Mouse (Mus musculus): ENCODE data around the gene Prkca. TPM values are rescaled to one million over a fixed set of nuclear protein-coding genes. Genes with fewer than 3 reads are reported as not detected.
A peak's percentile ranks its signal among the peaks of the same experiment; 100 is the strongest.

Gene Prkca
- polyA plus RNA-seq, 1 experiment from 2014 or later = 12.9 TPM

DNA sequence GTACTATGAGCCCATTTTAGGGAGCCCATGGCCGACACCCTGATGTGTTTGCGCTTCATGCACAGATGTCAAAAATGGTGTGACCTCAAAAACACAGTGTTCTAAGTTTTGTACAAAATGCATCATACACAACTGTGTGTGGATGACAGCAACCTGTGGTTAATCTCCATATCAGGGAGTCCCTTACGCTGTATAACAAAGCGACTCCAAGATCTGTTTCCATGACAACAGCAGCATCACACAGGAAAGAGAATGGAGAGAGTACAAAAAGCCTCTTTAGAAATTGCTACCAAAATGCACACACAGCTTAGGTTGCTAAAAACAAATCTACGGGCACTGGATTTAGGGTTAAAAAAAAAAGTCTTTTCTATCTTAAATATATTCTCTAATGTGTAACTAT, 171.8 kb downstream of the Prkca start:
- Histone ChIP-seq H3K27me3 (replicated peaks) (no peaks in the 10 kb centered on the region), H3K9me3 (peaks cover 9% of the 10 kb centered on the region; the same call in 1 of the 2 replicates), H3K36me3 (0 out of 2 replicates have a peak, but pooled peaks cover 5% of the 10 kb centered on the region), H3K4me1 (peaks cover 12% of the 10 kb centered on the region), H3K9ac (no peak overlapping the region), H3K4me3 (no peak overlapping the region), H3K4me2 (no peak overlapping the region), H3K27ac (replicated peaks) (no peak overlapping the region)
- 89% methylated on average over 5 of the region's 5 CpGs for WGBS
- ATAC-seq (ENCODE audit: extremely low read depth, insufficient number of reproducible peaks, low FRiP score, low TSS enrichment) = no peak

DNA sequence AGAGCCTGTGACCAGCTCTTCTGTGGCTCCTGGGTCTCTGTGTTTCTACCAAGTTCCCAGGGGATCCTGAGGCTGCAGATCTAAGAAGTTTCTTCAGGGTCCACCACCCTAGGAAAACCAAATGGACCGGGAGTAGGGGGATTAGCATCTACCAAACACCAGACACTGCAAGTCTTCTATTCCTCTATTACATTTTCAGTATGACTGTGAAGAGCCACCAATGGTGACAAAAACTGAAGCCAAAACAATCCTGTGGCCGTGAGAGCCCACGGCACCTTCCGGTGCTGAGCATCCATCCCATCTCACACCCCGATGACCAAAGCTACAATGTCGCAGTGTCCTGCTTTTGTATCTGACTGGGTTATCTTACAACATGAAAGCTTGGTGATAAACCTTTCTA, 172.5 kb downstream of the Prkca start:
- no peak overlapping the region for H3K4me2 ChIP-seq
- H3K4me1 ChIP-seq = peaks cover 19% of the 10 kb centered on the region

DNA sequence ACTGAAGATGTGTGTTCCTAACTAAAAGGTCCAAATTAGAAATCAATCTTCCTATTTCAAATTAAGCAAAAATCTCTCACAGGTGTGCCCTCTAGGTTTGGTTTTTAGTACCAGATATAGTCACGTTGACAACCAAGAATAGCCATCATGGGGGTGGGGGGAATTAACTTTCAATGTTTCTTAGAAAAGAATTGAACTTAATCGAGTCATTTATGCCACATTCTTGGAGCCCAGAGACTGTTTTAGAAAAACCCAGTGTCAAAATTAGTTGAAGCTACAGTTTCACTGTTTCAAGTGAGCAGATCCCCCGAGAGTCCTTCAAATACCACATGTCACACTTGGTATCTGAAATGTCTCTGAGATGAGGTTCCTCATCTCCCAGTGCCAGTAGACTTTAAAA, 173.6 kb downstream of the Prkca start:
- no peak overlapping the region for H3K4me2 ChIP-seq
- no peak overlapping the region for H3K9ac ChIP-seq
- 84% methylated on average over 3 of the region's 3 CpGs for WGBS
- H3K27ac ChIP-seq (replicated peaks) = no peak overlapping the region
- no peak overlapping the region for H3K4me3 ChIP-seq
- peaks cover 29% of the 10 kb centered on the region for H3K4me1 ChIP-seq
- no peak for ATAC-seq (ENCODE audit: extremely low read depth, insufficient number of reproducible peaks, low FRiP score, low TSS enrichment)
- H3K9me3 ChIP-seq = peaks cover 9% of the 10 kb centered on the region; the same call in 1 of the 2 replicates
- no peaks in the 10 kb centered on the region for H3K27me3 ChIP-seq (replicated peaks)
- 0 out of 2 replicates have a peak, but pooled peaks cover 5% of the 10 kb centered on the region for H3K36me3 ChIP-seq

More for the DNA sequence above, 172.5 kb downstream of the Prkca start:
- Histone ChIP-seq H3K36me3 (0 out of 2 replicates have a peak, but pooled peaks cover 5% of the 10 kb centered on the region), H3K4me3 (no peak overlapping the region), H3K9me3 (peaks cover 9% of the 10 kb centered on the region; the same call in 1 of the 2 replicates), H3K27me3 (replicated peaks) (no peaks in the 10 kb centered on the region), H3K9ac (no peak overlapping the region), H3K27ac (replicated peaks) (no peak overlapping the region)
- 78% methylated on average over 6 of the region's 6 CpGs for WGBS
- ATAC-seq (ENCODE audit: extremely low read depth, insufficient number of reproducible peaks, low FRiP score, low TSS enrichment) = no peak

DNA sequence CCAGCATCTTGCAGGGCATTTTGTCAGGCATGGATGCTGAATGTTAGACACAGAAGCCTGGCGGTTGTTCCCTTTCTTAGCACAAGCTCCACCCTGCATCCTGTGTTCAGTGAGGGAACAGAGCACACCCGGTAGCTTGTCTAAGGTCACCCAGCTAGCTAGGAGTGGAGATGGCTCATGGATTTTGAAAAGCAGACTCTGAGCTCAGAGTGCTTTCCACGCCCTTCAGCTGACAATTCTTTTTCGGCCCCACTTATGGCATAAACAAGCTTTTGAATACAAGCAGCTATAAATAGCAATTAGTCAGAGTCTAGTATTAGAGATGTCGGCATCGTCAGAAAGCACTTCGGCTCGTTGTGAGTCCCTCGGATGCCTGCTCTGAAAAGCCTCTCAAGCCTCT, 178.0 kb downstream of the Prkca start:
- Histone ChIP-seq H3K4me3 (peak overlapping the region; percentile 15; the same call in 1 of the 2 replicates), H3K9ac (peak overlapping the region; percentile 68), H3K4me2 (peak overlapping the region; percentile 53), H3K9me3 (peaks cover 9% of the 10 kb centered on the region; the same call in 1 of the 2 replicates), H3K4me1 (peaks cover 54% of the 10 kb centered on the region), H3K36me3 (0 out of 2 replicates have a peak, but pooled peaks cover 5% of the 10 kb centered on the region), H3K27me3 (replicated peaks) (no peaks in the 10 kb centered on the region), H3K27ac (replicated peaks) (peak overlapping the region; percentile 95)
- peak; percentile 76; the same call in 1 of the 2 replicates for ATAC-seq (ENCODE audit: extremely low read depth, insufficient number of reproducible peaks, low FRiP score, low TSS enrichment)
- 34% methylated on average over 9 of the region's 9 CpGs for WGBS

DNA sequence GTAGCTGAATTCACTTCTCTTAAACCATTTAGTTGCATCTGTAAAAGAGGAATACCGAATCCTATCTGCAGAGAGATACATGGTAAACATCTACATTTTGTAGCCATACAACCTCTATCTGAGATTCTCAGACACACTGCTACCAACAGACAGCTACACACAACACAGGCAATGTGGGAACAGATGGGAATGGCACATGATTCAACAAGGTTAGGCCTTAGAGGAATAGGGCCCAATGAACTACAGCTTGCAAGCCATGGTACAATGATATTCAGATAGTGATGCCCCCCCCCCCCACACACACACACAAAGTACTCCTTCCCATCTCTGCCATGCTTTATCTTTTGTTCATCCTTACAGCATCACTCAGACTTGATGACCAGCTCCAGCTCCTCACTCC, 181.1 kb downstream of the Prkca start:
- H3K27me3 ChIP-seq (replicated peaks) = no peaks in the 10 kb centered on the region
- 0 out of 2 replicates have a peak overlapping the region, but pooled peaks have one; percentile 5 for H3K27ac ChIP-seq (replicated peaks)
- H3K4me3 ChIP-seq = no peak overlapping the region
- no peak for ATAC-seq (ENCODE audit: extremely low read depth, insufficient number of reproducible peaks, low FRiP score, low TSS enrichment)
- 77% methylated on average over 1 of the region's 1 CpGs for WGBS
- peaks cover 6% of the 10 kb centered on the region; the same call in 1 of the 2 replicates for H3K36me3 ChIP-seq
- no peak overlapping the region for H3K4me2 ChIP-seq
- no peak overlapping the region for H3K9ac ChIP-seq
- H3K9me3 ChIP-seq = peaks cover 8% of the 10 kb centered on the region
- H3K4me1 ChIP-seq = peaks cover 59% of the 10 kb centered on the region

DNA sequence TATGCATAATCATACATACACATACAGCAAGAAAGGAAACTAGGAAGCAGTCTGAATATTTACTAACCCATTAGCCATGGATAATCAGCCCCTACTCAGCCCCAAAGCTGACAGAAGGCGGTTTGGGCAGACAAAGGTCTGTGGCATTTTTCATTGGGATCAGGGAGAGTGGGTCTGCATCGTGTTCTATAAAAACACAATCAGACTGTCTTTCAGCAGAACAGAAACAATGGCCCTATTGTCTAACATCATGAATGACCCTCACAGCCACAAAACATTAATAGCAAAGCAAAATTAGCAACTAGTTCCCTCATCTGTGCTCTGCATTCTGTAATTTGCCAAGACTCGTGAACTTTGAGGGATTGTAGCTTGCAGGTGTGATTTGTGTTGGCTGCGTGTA, 181.6 kb downstream of the Prkca start:
- ATAC-seq (ENCODE audit: extremely low read depth, insufficient number of reproducible peaks, low FRiP score, low TSS enrichment) = no peak
- Histone ChIP-seq H3K27ac (replicated peaks) (0 out of 2 replicates have a peak overlapping the region, but pooled peaks have one; percentile 5), H3K9ac (no peak overlapping the region), H3K4me2 (no peak overlapping the region), H3K9me3 (peaks cover 8% of the 10 kb centered on the region), H3K27me3 (replicated peaks) (no peaks in the 10 kb centered on the region), H3K4me3 (no peak overlapping the region), H3K36me3 (peaks cover 6% of the 10 kb centered on the region; the same call in 1 of the 2 replicates), H3K4me1 (peaks cover 56% of the 10 kb centered on the region)
- 72% methylated on average over 4 of the region's 4 CpGs for WGBS

- H3K27ac ChIP-seq (replicated peaks) = peak overlapping the region; percentile 20; the same call in 1 of the 2 replicates
- no peak overlapping the region for H3K4me3 ChIP-seq
- H3K9me3 ChIP-seq = peaks cover 8% of the 10 kb centered on the region
- WGBS = 68% methylated on average over 7 of the region's 7 CpGs
- peaks cover 45% of the 10 kb centered on the region for H3K4me1 ChIP-seq
- ATAC-seq (ENCODE audit: extremely low read depth, insufficient number of reproducible peaks, low FRiP score, low TSS enrichment) = no peak
- H3K9ac ChIP-seq = no peak overlapping the region
- peaks cover 6% of the 10 kb centered on the region; the same call in 1 of the 2 replicates for H3K36me3 ChIP-seq
- H3K27me3 ChIP-seq (replicated peaks) = no peaks in the 10 kb centered on the region
- H3K4me2 ChIP-seq = no peak overlapping the region
Observed at GRCm38 (mm10) chr11:108160056-108160455, 183.7 kb downstream of the Prkca start.

DNA sequence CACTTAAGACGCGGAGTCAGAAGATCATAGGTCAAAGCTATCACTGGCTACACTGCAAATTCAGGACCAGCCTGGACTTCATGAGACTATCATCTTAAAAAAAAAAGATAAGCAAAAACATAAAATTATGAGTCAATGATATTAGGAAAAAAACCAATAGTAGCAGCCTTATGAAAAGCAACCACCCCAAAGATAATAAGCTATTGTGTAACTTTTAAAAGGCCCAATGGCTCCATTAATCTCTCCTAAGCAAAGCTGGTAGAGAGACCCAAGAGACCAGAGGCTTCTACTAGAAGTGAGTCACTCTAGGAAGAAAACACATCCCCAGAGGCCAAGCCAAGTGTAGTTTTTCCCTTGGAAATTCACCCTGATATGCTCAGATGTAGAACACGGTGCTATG, 185.7 kb downstream of the Prkca start:
- H3K36me3 ChIP-seq = peaks cover 6% of the 10 kb centered on the region; the same call in 1 of the 2 replicates
- no peak overlapping the region for H3K4me2 ChIP-seq
- H3K4me3 ChIP-seq = no peak overlapping the region
- no peak overlapping the region for H3K9ac ChIP-seq
- peaks cover 53% of the 10 kb centered on the region for H3K4me1 ChIP-seq
- H3K9me3 ChIP-seq = peaks cover 8% of the 10 kb centered on the region
- H3K27ac ChIP-seq (replicated peaks) = 0 out of 2 replicates have a peak overlapping the region, but pooled peaks have one; percentile 10
- WGBS = 83% methylated on average over 3 of the region's 3 CpGs
- ATAC-seq (ENCODE audit: extremely low read depth, insufficient number of reproducible peaks, low FRiP score, low TSS enrichment) = no peak
- no peaks in the 10 kb centered on the region for H3K27me3 ChIP-seq (replicated peaks)

DNA sequence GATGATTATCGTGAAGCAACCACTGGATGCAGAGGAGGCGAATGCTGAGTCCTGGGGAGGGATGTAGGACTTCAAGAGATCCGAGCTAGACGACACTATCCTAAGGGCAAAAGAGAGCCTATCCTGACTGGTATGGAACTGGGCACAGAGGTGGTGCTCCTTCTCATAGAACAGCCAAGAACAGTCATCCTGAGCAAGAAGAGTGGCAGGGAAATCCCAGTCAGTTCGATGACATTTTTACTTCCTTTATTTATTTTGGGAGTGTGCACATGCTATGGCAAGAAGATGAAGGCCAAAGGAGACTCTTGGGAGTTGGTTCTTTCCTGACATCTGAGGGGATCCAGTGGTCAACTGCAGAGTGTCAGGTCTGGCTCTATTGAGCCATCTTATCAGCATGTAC, 186.7 kb downstream of the Prkca start:
- no peak for ATAC-seq (ENCODE audit: extremely low read depth, insufficient number of reproducible peaks, low FRiP score, low TSS enrichment)
- Histone ChIP-seq H3K9me3 (peaks cover 8% of the 10 kb centered on the region), H3K4me3 (no peak overlapping the region), H3K9ac (no peak overlapping the region), H3K27me3 (replicated peaks) (no peaks in the 10 kb centered on the region), H3K4me1 (peaks cover 54% of the 10 kb centered on the region), H3K36me3 (peaks cover 6% of the 10 kb centered on the region; the same call in 1 of the 2 replicates), H3K27ac (replicated peaks) (no peak overlapping the region), H3K4me2 (no peak overlapping the region)
- WGBS = 89% methylated on average over 5 of the region's 5 CpGs

DNA sequence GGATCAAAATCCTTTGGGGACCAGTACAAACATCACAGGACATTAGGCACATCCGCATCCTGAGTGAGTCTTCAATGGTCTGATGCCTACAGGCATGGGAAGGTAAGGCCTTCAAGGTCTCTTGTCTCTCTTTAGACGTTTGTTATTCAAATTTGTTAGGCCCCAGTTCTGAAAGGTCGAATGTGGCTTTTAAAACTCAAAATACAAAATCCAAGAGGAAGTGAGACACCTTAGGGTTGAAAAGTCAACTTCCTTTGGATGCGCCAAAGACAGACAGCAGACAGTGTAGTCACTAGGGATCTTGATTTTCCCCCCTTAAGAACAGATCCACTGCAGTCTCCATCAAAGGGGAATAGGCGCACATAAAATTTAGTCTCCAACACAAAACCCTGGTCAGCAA, 187.6 kb downstream of the Prkca start:
- 81% methylated on average over 5 of the region's 5 CpGs for WGBS
- no peak overlapping the region for H3K4me3 ChIP-seq
- H3K9me3 ChIP-seq = peaks cover 8% of the 10 kb centered on the region
- no peaks in the 10 kb centered on the region for H3K27me3 ChIP-seq (replicated peaks)
- no peak overlapping the region for H3K9ac ChIP-seq
- H3K36me3 ChIP-seq = peaks cover 6% of the 10 kb centered on the region; the same call in 1 of the 2 replicates
- no peak for ATAC-seq (ENCODE audit: extremely low read depth, insufficient number of reproducible peaks, low FRiP score, low TSS enrichment)
- peaks cover 61% of the 10 kb centered on the region for H3K4me1 ChIP-seq
- H3K27ac ChIP-seq (replicated peaks) = no peak overlapping the region
- no peak overlapping the region for H3K4me2 ChIP-seq

DNA sequence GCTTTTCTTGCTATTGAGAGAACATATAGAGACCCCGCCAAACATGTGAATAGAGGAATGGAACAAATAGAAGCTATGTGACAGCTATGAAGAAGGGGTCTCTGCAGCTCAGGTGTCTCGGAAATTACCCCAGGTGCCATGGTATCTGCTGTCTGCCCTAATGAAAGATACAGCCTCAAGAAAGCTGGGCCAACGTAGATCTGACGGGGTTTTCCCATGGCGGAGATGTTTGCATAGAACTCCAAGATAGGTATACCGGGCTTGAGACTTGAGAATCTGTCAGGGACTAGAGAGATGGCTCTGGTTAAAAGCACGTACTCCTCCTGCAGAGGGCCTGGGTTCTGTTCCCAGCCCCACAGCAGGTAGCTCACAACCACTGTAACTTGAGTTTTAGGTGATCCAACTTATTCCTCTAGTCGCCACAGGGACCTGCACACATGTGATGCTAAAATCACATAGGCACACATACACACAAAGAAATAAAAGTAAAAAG, 188.6 kb downstream of the Prkca start:
- Histone ChIP-seq H3K27me3 (replicated peaks) (no peaks in the 10 kb centered on the region), H3K4me3 (no peak overlapping the region), H3K9me3 (peaks cover 8% of the 10 kb centered on the region), H3K4me2 (no peak overlapping the region), H3K9ac (no peak overlapping the region), H3K36me3 (peaks cover 6% of the 10 kb centered on the region; the same call in 1 of the 2 replicates), H3K4me1 (peaks cover 63% of the 10 kb centered on the region), H3K27ac (replicated peaks) (no peak overlapping the region)
- ATAC-seq (ENCODE audit: extremely low read depth, insufficient number of reproducible peaks, low FRiP score, low TSS enrichment) = no peak
- WGBS = 89% methylated on average over 8 of the region's 8 CpGs
